Mouse (Mus musculus): ENCODE measurements around the gene Fbxw7. TPM values are rescaled to one million over a fixed set of nuclear protein-coding genes. Genes with fewer than 3 reads are reported as not detected.

The Fbxw7 gene
- polyA plus RNA-seq, 1 experiment from 2014 or later = 9.3 TPM

DNA sequence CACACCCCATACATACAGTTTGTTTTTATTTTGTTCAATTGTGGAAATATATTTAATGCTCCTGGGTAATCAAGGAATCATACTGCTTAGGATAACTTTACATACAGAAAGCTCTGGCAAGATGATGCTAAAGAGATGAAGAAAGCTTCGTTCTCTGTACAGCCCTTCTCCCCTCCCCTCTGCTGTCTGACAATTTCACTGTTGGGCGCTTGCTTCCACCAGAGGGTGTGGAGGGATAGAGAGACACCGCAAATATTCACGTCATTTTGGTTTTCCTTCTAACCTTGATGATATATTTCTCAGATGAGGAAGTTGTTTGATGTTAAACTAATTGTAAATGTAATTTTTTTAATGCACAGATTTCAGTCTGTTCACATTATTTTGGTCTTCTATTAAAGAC lies 140.8 kb downstream of the Fbxw7 start:
- Histone ChIP-seq H3K4me2 (no peak overlapping the region), H3K27ac (no peak overlapping the region), H3K9ac (no peak overlapping the region), H3K36me3 (peaks cover under 1% of the 10 kb centered on the region; the same call in 1 of the 2 replicates), H3K4me3 (replicated peaks) (no peak overlapping the region), H3K4me1 (0 out of 2 replicates have a peak, but pooled peaks cover 4% of the 10 kb centered on the region), H3K27me3 (no peaks in the 10 kb centered on the region), H3K9me3 (replicated peaks) (no peaks in the 10 kb centered on the region)
- no peak for ATAC-seq (replicated peaks; ENCODE audit: low FRiP score)
- 78% methylated on average over 4 of the region's 4 CpGs for WGBS

DNA sequence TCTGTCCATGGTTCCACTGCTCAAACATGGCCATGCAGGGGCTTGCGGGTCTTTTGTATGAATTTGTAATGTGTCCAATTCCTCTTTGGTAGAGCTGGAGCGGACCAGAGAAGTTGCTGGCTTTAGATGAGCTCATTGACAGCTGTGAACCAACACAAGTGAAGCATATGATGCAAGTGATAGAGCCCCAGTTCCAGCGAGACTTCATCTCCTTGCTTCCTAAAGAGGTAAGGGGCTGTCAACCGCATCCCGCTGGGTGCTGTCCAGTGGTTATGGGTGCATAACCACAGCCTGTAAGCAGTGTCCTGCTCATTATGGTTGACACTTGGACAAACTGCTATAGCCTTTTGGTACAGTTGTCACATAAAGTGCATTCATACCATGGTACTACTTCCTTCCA lies 150.1 kb downstream of the Fbxw7 start:
- 89% methylated on average over 5 of the region's 5 CpGs for WGBS
- Histone ChIP-seq H3K4me3 (replicated peaks) (no peak overlapping the region), H3K4me2 (no peak overlapping the region), H3K9ac (no peak overlapping the region), H3K36me3 (peaks cover 22% of the 10 kb centered on the region), H3K4me1 (no peaks in the 10 kb centered on the region), H3K27me3 (no peaks in the 10 kb centered on the region), H3K27ac (no peak overlapping the region), H3K9me3 (replicated peaks) (no peaks in the 10 kb centered on the region)
- ATAC-seq (replicated peaks; ENCODE audit: low FRiP score) = no peak

DNA sequence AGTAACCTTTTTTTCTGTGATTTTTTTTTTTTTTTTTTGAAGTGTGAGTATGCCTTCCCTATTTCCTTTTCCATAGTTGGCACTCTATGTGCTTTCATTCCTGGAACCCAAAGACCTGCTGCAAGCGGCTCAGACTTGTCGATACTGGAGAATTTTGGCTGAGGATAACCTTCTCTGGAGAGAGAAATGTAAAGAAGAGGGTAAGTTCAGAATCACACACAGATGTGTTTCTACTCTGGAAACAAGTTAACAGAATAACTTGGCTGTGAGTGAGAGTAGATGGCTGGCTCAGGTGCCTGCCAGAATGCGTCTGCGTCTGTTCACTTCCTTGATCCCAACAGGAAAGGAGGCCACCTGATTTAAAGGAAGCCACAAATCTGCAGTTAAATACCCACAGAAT lies 152.3 kb downstream of the Fbxw7 start:
- H3K9me3 ChIP-seq (replicated peaks) = no peaks in the 10 kb centered on the region
- H3K36me3 ChIP-seq = peaks cover 28% of the 10 kb centered on the region
- H3K9ac ChIP-seq = no peak overlapping the region
- H3K4me3 ChIP-seq (replicated peaks) = no peak overlapping the region
- no peaks in the 10 kb centered on the region for H3K4me1 ChIP-seq
- WGBS = 94% methylated on average over 4 of the region's 4 CpGs
- H3K27me3 ChIP-seq = no peaks in the 10 kb centered on the region
- no peak overlapping the region for H3K4me2 ChIP-seq
- ATAC-seq (replicated peaks; ENCODE audit: low FRiP score) = no peak
- H3K27ac ChIP-seq = no peak overlapping the region

DNA sequence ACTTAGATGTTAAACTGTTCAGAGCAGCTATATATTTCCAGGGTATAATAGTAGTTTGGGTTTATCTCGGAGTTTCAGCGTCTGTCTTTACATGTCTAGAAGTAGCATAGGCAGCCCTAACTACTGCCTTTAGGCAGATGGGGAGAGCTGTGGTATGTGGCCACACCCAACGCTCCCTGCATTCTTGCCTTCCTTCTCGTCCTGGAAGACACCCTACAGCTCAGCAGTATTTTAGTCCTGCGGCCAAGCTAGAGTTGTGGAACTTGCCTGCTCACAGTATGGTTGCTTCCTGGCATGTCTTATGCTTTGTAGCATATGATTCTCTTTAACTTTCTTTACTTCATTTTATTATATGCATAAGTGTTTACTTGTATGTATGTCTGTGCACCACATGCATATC lies 156.5 kb downstream of the Fbxw7 start:
- Histone ChIP-seq H3K9ac (no peak overlapping the region), H3K9me3 (replicated peaks) (no peaks in the 10 kb centered on the region), H3K4me3 (replicated peaks) (no peak overlapping the region), H3K27ac (no peak overlapping the region), H3K27me3 (no peaks in the 10 kb centered on the region), H3K36me3 (peaks cover 51% of the 10 kb centered on the region), H3K4me2 (no peak overlapping the region), H3K4me1 (no peaks in the 10 kb centered on the region)
- ATAC-seq (replicated peaks; ENCODE audit: low FRiP score) = no peak
- 81% methylated on average over 5 of the region's 5 CpGs for WGBS

DNA sequence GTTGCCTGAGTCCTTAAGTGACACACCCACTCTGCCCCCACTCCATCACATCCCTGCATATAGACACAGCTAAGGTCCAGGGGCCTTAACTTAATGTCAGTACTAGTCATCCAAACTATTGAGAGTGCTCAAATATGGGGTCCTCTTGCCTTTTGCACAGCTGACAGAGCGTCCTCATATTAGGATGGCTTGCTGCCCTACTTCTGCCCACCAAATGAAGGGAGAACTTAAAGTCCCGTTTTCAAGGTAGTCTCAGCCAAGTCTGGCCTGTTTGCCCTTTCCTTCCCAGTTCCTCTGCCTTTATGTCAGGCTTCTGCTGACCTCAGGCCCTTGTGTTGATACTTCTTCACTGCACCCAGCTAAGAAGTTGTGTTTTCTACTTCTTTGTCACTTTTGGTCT lies 157.8 kb downstream of the Fbxw7 start:
- Histone ChIP-seq H3K4me3 (replicated peaks) (no peak overlapping the region), H3K9me3 (replicated peaks) (no peaks in the 10 kb centered on the region), H3K4me1 (no peaks in the 10 kb centered on the region), H3K36me3 (peaks cover 54% of the 10 kb centered on the region), H3K9ac (no peak overlapping the region), H3K27me3 (no peaks in the 10 kb centered on the region), H3K4me2 (no peak overlapping the region), H3K27ac (no peak overlapping the region)
- WGBS = 95% methylated on average over 2 of the region's 2 CpGs
- no peak for ATAC-seq (replicated peaks; ENCODE audit: low FRiP score)

DNA sequence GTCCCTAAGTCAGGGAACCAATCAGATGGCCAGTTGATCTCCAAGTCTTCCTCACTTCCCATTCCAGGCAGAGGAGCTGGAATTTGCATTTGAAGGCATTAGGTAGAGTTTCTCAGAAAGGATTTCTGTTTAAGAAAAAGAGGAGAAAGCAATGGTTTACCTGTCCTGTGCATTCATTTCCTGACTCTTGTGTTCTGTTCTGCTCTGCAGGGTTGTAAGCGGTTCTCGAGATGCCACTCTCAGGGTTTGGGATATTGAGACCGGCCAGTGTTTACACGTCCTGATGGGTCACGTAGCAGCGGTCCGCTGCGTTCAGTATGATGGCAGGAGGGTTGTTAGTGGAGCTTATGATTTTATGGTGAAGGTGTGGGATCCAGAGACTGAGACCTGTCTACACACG lies 159.1 kb downstream of the Fbxw7 start:
- Histone ChIP-seq H3K27ac (no peak overlapping the region), H3K4me1 (no peaks in the 10 kb centered on the region), H3K4me3 (replicated peaks) (no peak overlapping the region), H3K9me3 (replicated peaks) (no peaks in the 10 kb centered on the region), H3K4me2 (no peak overlapping the region), H3K27me3 (no peaks in the 10 kb centered on the region), H3K36me3 (peaks cover 50% of the 10 kb centered on the region), H3K9ac (no peak overlapping the region)
- ATAC-seq (replicated peaks; ENCODE audit: low FRiP score) = no peak
- WGBS = 89% methylated on average over 9 of the region's 9 CpGs

DNA sequence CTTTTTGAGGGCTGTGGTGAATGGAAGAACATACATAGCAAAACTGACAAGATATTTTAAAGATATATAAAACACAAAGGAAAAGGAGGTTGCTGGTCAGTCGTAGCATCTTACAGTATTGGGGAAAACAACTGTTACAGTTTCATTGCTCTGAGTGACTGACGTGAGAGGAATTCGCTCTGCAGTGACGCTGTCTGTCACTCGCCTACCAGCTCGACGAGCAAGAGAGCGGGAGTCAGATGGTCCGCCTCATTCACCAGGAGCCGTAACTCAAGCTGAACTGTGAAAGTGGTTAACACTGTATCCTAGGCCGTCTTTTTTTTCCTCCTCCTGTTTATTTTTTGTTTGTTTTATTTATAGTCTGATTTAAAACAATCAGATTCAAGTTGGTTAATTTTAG lies 163.6 kb downstream of the Fbxw7 start:
- Histone ChIP-seq H3K4me1 (no peaks in the 10 kb centered on the region), H3K27me3 (no peaks in the 10 kb centered on the region), H3K36me3 (peaks cover 38% of the 10 kb centered on the region), H3K9ac (no peak overlapping the region), H3K4me2 (no peak overlapping the region), H3K4me3 (replicated peaks) (no peak overlapping the region), H3K9me3 (replicated peaks) (no peaks in the 10 kb centered on the region), H3K27ac (no peak overlapping the region)
- ATAC-seq (replicated peaks; ENCODE audit: low FRiP score) = no peak
- 72% methylated on average over 11 of the region's 11 CpGs for WGBS

DNA sequence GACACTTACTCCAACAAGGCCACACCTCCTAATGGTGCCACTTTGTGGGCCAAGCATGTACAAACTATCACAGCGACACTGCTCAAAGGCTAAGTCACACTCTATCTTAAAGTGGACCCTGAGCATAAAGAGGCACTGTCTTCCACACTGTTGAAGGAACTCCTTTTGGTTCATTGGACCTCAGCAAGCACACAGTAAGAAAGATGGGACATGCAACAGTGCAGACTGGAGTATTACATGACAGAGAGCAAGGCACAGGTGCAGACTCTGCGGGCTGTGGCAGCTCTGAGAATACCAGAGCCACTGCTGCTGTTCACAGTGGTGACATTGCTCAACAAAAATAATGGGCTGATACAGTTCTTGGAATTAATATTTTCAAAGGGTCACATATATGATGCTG lies 165.1 kb downstream of the Fbxw7 start:
- Histone ChIP-seq H3K4me1 (no peaks in the 10 kb centered on the region), H3K9ac (no peak overlapping the region), H3K9me3 (replicated peaks) (no peaks in the 10 kb centered on the region), H3K27me3 (no peaks in the 10 kb centered on the region), H3K4me2 (no peak overlapping the region), H3K36me3 (peaks cover 33% of the 10 kb centered on the region), H3K27ac (no peak overlapping the region), H3K4me3 (replicated peaks) (no peak overlapping the region)
- no peak for ATAC-seq (replicated peaks; ENCODE audit: low FRiP score)
- WGBS = 97% methylated on average over 2 of the region's 2 CpGs

DNA sequence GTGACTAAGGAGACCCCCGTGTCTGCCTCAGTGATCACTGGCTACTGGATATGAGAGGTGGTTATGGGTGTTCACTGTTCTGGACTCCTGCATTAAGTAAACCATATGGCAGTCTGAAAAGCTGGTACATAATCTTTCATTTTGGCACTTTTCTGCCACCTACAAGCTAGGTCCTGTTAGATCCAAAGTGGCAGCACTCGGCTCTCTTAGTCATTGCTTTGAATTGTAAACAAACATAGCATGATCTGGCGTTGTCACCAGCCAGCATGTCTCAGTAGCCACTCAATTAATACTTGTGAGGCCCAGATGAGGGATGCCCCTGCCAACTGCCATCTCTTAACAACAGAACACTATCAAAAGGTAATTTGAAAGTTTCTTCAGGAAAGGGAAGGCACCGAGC lies 167.6 kb downstream of the Fbxw7 start:
- H3K9ac ChIP-seq = no peak overlapping the region
- no peaks in the 10 kb centered on the region for H3K9me3 ChIP-seq (replicated peaks)
- no peak overlapping the region for H3K4me2 ChIP-seq
- no peaks in the 10 kb centered on the region for H3K4me1 ChIP-seq
- H3K36me3 ChIP-seq = peaks cover 16% of the 10 kb centered on the region
- 65% methylated on average over 4 of the region's 4 CpGs for WGBS
- H3K4me3 ChIP-seq (replicated peaks) = no peak overlapping the region
- no peak overlapping the region for H3K27ac ChIP-seq
- ATAC-seq (replicated peaks; ENCODE audit: low FRiP score) = no peak
- no peaks in the 10 kb centered on the region for H3K27me3 ChIP-seq

DNA sequence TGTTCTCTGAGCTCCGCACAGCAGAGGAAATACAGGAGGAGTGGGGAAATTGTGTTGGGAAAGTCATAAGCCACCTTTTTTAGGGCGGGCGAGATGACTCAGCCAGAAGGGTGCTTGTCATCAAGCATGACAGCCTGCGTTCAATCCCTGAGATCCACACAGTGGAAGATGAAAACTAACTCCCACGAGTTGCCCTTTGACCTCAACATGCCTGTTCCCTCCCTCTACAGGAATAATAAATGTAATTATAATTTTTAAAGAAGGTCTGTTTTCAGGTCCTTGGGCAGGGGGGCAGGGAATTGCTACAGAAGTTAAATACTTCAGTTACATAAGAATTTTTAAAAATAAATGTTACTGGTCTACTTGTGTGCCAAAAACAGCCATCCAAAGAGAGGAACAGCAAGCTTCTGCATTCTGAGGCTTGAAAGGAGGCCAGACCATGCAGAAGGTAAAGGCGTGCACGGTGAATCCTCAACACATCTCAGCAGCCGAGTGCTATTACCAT lies 170.1 kb downstream of the Fbxw7 start:
- Histone ChIP-seq H3K27me3 (no peaks in the 10 kb centered on the region), H3K9me3 (replicated peaks) (no peaks in the 10 kb centered on the region), H3K27ac (no peak overlapping the region), H3K9ac (no peak overlapping the region), H3K4me1 (no peaks in the 10 kb centered on the region), H3K4me2 (no peak overlapping the region), H3K36me3 (peaks cover under 1% of the 10 kb centered on the region; the same call in 1 of the 2 replicates), H3K4me3 (replicated peaks) (no peak overlapping the region)
- 77% methylated on average over 8 of the region's 8 CpGs for WGBS
- no peak for ATAC-seq (replicated peaks; ENCODE audit: low FRiP score)

DNA sequence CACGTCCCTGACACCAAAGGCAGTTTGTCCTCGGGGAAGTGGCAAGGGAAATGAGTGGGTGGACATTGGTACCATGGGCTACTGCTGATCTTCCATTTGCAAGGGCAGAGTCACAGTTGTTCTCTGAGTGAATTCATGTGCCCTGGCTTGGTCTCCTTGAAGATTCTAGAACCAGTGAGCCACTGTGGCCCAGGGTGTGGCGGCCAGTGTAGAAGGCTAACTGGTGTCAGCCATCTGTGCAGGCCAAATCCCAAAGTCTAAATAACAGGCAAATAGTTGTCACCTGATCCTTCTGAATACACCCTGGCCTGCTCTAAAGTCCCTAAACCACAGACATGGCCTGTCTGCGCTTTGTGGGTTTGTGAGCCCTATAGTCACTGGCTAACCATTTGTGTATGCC lies 173.8 kb downstream of the Fbxw7 start:
- 91% methylated on average over 4 of the region's 4 CpGs for WGBS
- H3K36me3 ChIP-seq = no peaks in the 10 kb centered on the region
- no peak overlapping the region for H3K9ac ChIP-seq
- no peaks in the 10 kb centered on the region for H3K27me3 ChIP-seq
- no peaks in the 10 kb centered on the region for H3K9me3 ChIP-seq (replicated peaks)
- ATAC-seq (replicated peaks; ENCODE audit: low FRiP score) = no peak
- H3K4me3 ChIP-seq (replicated peaks) = no peak overlapping the region
- no peak overlapping the region for H3K4me2 ChIP-seq
- H3K4me1 ChIP-seq = no peaks in the 10 kb centered on the region
- no peak overlapping the region for H3K27ac ChIP-seq

DNA sequence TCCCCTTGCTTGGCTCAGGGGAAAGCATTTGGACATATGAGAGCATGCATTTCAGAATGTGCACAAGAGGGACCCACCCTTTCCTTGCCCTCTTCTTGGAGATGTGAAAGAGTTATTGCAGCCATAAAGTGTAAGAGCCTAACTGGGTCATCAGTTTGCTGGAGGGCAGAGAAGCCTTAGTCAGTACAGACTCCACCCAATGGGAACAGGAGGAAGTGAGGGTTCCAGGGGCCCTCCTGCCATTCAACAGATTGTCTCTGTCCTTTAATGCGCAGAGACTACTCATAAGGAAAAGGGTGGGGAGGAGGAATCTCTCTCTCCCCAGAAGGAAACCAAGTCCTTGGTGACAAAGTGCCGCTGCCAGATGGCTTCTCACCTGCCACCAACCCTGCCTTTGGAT lies 190.2 kb downstream of the Fbxw7 start:
- Histone ChIP-seq H3K36me3 (no peaks in the 10 kb centered on the region), H3K4me3 (replicated peaks) (no peak overlapping the region), H3K9me3 (replicated peaks) (no peaks in the 10 kb centered on the region), H3K4me2 (no peak overlapping the region), H3K27me3 (no peaks in the 10 kb centered on the region), H3K9ac (no peak overlapping the region), H3K27ac (no peak overlapping the region), H3K4me1 (peaks cover 7% of the 10 kb centered on the region; the same call in 1 of the 2 replicates)
- 46% methylated on average over 2 of the region's 2 CpGs for WGBS
- ATAC-seq (replicated peaks; ENCODE audit: low FRiP score) = no peak

DNA sequence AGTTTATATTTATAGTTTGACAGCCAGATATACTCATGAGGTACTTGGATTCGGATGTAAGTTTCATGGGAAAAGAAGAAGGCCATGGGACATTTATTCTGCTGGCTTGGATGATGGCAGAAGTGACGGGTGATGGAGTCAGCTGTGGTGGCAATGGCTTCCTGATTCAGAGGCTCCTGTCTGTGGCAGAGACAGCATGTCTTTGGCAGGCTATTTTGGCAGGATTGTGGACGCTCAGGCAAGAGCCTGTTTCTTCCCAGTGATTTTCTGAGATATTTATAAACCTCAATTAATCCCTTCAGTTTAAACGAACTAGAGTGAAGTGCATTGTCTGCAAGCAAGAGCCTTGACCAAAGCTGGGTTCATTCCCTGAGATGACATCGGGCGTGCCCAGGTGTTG lies 197.8 kb downstream of the Fbxw7 start:
- Histone ChIP-seq H3K36me3 (no peaks in the 10 kb centered on the region), H3K4me2 (no peak overlapping the region), H3K27me3 (no peaks in the 10 kb centered on the region), H3K9ac (no peak overlapping the region), H3K4me1 (0 out of 2 replicates have a peak, but pooled peaks cover 3% of the 10 kb centered on the region), H3K27ac (no peak overlapping the region), H3K4me3 (replicated peaks) (no peak overlapping the region), H3K9me3 (replicated peaks) (no peaks in the 10 kb centered on the region)
- 87% methylated on average over 6 of the region's 6 CpGs for WGBS
- ATAC-seq (replicated peaks; ENCODE audit: low FRiP score) = no peak
